Mouse (Mus musculus): ENCODE data around the gene Dcaf8. TPM values are rescaled to one million over a fixed set of nuclear protein-coding genes. Genes with fewer than 3 reads are reported as not detected.
A peak's percentile ranks its signal among the peaks of the same experiment; 100 is the strongest.

The Dcaf8 gene
- polyA plus RNA-seq, 1 experiment: 99.6 TPM

DNA sequence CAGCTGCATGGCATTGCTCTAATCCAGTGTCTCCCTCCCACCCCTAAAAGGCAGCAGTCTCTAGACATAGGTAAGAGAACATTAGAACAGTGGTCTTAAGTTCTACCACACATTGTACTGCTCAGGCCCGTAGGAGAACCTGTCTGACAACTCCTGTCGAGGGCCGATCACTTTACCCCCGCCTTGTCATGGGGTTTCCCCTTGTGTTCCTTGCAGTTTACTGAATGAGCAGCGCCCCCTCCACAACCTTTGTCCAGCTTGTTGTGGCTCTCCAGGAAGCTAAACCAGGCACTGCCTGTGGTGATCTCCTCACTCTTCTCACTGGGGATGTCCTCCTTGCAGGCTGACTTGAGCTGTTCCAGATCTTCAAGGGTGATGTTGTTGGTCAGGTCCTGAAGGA lies 52.3 kb downstream of the Dcaf8 start:
- Histone ChIP-seq H3K4me1 (ENCODE audit: control insufficient read depth, insufficient read depth, low read length) (peaks cover 25% of the 10 kb centered on the region), H3K27ac (ENCODE audit: insufficient read depth, low read length) (peak overlapping the region; percentile 24; the same call in 1 of the 2 replicates), H3K4me3 (ENCODE audit: insufficient read depth, low read length) (no peak overlapping the region)
- TF ChIP-seq POLR2A (IDR thresholded peaks at IDR 0.05; ENCODE audit: extremely low read depth, insufficient read depth, low read length) (no peak), CTCF (IDR thresholded peaks at IDR 0.05; ENCODE audit: extremely low read depth, insufficient read depth, low read length) (no peak)

DNA sequence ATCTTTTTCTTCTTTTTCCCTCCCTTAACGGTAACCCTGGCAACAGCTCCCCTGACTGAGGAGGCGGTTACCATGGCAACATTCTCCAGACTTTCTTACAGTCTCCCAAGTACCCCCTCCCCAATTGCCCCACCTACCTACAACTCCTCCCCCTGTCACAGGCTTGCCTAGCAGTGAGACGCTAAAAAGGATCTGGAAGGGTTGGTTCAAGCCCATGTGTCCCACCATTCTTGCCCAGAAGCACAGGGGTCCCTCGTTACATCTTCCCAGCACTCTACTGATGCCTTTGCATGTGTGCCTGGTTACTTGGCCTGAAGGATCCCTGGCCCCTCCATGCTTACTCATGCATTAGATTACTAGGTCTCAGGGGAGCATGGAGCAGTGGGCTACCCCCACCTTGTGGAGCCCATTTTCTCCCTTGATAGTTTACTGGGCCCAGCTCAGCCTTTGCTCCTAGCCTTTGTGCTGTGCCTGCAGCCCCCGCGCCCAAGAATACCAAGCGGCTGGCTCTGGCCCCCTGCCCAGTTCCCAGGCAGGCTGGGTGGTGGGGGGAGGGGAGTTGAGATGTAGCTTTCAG lies 53.1 kb downstream of the Dcaf8 start:
- H3K4me1 ChIP-seq (ENCODE audit: control insufficient read depth, insufficient read depth, low read length): peaks cover 24% of the 10 kb centered on the region
- TF ChIP-seq CTCF (IDR thresholded peaks at IDR 0.05; ENCODE audit: extremely low read depth, insufficient read depth, low read length): no peak
- no peak; the same call in 1 of the 2 replicates for TF ChIP-seq POLR2A (IDR thresholded peaks at IDR 0.05; ENCODE audit: extremely low read depth, insufficient read depth, low read length)
- no peak overlapping the region for H3K4me3 ChIP-seq (ENCODE audit: insufficient read depth, low read length)
- peak overlapping the region; percentile 7 for H3K27ac ChIP-seq (ENCODE audit: insufficient read depth, low read length)

GRCm38 (mm10) chr1:172201967-172202880 lies 54.3 kb downstream of the Dcaf8 start:
- Histone ChIP-seq H3K27ac (ENCODE audit: insufficient read depth, low read length) (peak overlapping the region; percentile 39), H3K4me1 (ENCODE audit: control insufficient read depth, insufficient read depth, low read length) (peaks cover 24% of the 10 kb centered on the region), H3K4me3 (ENCODE audit: insufficient read depth, low read length) (peak overlapping the region; percentile 91)
- TF ChIP-seq CTCF (IDR thresholded peaks at IDR 0.05; ENCODE audit: extremely low read depth, insufficient read depth, low read length): no peak
- no peak for TF ChIP-seq POLR2A (IDR thresholded peaks at IDR 0.05; ENCODE audit: extremely low read depth, insufficient read depth, low read length)

GRCm38 (mm10) chr1:172202894-172203522 lies 55.1 kb downstream of the Dcaf8 start:
- Histone ChIP-seq H3K4me3 (ENCODE audit: insufficient read depth, low read length) (peak overlapping the region; percentile 91; the same call in 1 of the 2 replicates), H3K4me1 (ENCODE audit: control insufficient read depth, insufficient read depth, low read length) (peaks cover 25% of the 10 kb centered on the region), H3K27ac (ENCODE audit: insufficient read depth, low read length) (no peak overlapping the region; the same call in 1 of the 2 replicates)
- TF ChIP-seq CTCF (IDR thresholded peaks at IDR 0.05; ENCODE audit: extremely low read depth, insufficient read depth, low read length) (no peak), POLR2A (IDR thresholded peaks at IDR 0.05; ENCODE audit: extremely low read depth, insufficient read depth, low read length) (no peak)

GRCm38 (mm10) chr1:172203566-172203965 lies 55.7 kb downstream of the Dcaf8 start:
- H3K4me1 ChIP-seq (ENCODE audit: control insufficient read depth, insufficient read depth, low read length): peaks cover 25% of the 10 kb centered on the region
- TF ChIP-seq POLR2A (IDR thresholded peaks at IDR 0.05; ENCODE audit: extremely low read depth, insufficient read depth, low read length) (no peak), CTCF (IDR thresholded peaks at IDR 0.05; ENCODE audit: extremely low read depth, insufficient read depth, low read length) (no peak)
- H3K4me3 ChIP-seq (ENCODE audit: insufficient read depth, low read length): peak overlapping the region; percentile 91
- H3K27ac ChIP-seq (ENCODE audit: insufficient read depth, low read length): peak overlapping the region; percentile 43

DNA sequence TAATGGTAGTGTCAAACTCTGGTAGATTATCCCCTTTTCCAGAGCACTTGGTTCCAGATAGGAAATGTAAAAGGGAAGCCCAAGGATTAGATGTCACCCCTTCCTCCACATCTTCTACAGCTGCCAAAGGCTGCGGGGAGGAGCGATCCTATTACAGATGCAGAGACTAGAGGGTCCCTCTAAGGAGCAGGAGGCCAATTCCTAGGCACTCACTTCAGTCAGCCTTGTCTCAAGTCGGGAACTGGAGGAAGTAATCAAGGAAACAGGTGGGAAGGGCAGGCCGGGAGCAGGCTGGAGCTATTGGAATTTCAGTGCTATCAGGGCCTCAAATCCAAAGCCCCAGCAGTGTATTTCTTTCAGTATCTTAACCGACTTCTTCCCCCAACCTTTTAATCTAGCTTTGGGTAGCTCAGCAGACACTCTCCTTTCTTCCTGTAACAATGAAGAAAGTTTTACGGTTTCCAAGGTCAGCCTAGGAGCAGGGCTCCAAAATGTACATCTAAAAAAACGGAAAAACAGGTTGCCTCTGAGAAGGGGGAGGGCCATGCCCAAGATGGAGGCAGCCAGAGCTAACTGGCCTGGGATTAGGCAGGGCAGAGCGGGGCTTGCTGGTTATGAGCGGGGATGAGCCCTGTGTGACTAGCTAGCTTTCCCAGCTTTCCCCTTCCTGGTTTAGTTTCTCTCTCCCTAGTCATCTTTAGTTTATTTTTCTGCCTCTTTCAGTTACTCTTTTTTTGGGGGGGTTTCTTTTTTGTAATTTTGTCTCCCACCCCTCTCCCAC lies 56.3 kb downstream of the Dcaf8 start:
- TF ChIP-seq CTCF (IDR thresholded peaks at IDR 0.05; ENCODE audit: extremely low read depth, insufficient read depth, low read length) (no peak), POLR2A (IDR thresholded peaks at IDR 0.05; ENCODE audit: extremely low read depth, insufficient read depth, low read length) (no peak)
- Histone ChIP-seq H3K4me1 (ENCODE audit: control insufficient read depth, insufficient read depth, low read length) (peaks cover 24% of the 10 kb centered on the region), H3K4me3 (ENCODE audit: insufficient read depth, low read length) (peak overlapping the region; percentile 91), H3K27ac (ENCODE audit: insufficient read depth, low read length) (peak overlapping the region; percentile 43)

GRCm38 (mm10) chr1:172204814-172205740 lies 57.2 kb downstream of the Dcaf8 start:
- H3K4me3 ChIP-seq (ENCODE audit: insufficient read depth, low read length): peak overlapping the region; percentile 91
- TF ChIP-seq CTCF (IDR thresholded peaks at IDR 0.05; ENCODE audit: extremely low read depth, insufficient read depth, low read length) (no peak), POLR2A (IDR thresholded peaks at IDR 0.05; ENCODE audit: extremely low read depth, insufficient read depth, low read length) (no peak)
- H3K27ac ChIP-seq (ENCODE audit: insufficient read depth, low read length): peak overlapping the region; percentile 74
- H3K4me1 ChIP-seq (ENCODE audit: control insufficient read depth, insufficient read depth, low read length): peaks cover 23% of the 10 kb centered on the region

DNA sequence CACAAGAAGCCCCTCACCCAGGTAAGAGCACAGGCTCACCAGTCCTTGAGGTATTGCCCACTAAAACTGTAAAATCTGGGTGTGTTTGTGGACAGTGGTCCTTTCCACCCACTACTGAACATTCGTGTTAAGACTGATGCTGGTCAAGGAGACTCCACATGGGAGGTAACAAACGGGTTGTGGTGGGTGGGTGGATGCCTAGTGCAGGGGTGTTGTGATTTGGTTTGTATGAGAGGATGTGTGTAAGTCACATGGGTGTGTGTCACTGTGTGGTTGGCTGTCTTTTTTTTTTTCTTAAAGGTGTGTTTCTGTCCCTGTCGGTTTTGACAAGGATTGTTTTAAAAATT lies 57.8 kb downstream of the Dcaf8 start:
- H3K27ac ChIP-seq (ENCODE audit: insufficient read depth, low read length): peak overlapping the region; percentile 94
- peaks cover 19% of the 10 kb centered on the region for H3K4me1 ChIP-seq (ENCODE audit: control insufficient read depth, insufficient read depth, low read length)
- TF ChIP-seq CTCF (IDR thresholded peaks at IDR 0.05; ENCODE audit: extremely low read depth, insufficient read depth, low read length): no peak
- TF ChIP-seq POLR2A (IDR thresholded peaks at IDR 0.05; ENCODE audit: extremely low read depth, insufficient read depth, low read length): no peak
- peak overlapping the region; percentile 91 for H3K4me3 ChIP-seq (ENCODE audit: insufficient read depth, low read length)
